ENCODE assay signal across 8 mouse cellular contexts in genomic region chr5:124439447-124440093, GRCm38 (mm10). TPM values are rescaled to one million over a fixed set of nuclear protein-coding genes. Genes with fewer than 3 reads are reported as not detected.
DNase-seq lines count a peak whose midpoint lies in the region; ATAC-seq lines count a peak whose summit lies in the region.

Kmt5a (plus strand) TSS chr5:124439930.

- peaks cover 12% of the 10 kb centered on the region for H3K4me1 ChIP-seq in hindbrain, embryonic 14.5 days (replicated peaks; ENCODE audit: control insufficient read depth, insufficient read depth, low read length)

- 1% methylated on average over 34 of the region's 34 CpGs for WGBS in hindbrain, embryonic 14.5 days

- H3K4me2 ChIP-seq in hindbrain, embryonic 14.5 days (replicated peaks): peak within 1 kb of the TSS; percentile 100

- DNase-seq in R1 (ENCODE audit: low read depth, low spot score): peak; percentile 100
- DNase-seq in cerebellum, postnatal 25 days: peak; percentile 97 to 98
- DNase-seq in frontal cortex, postnatal 25 days (ENCODE audit: low spot score in 2 of 2): peak; percentile 82 to 90
- peak; percentile 94 for DNase-seq in hindbrain, embryonic 14.5 days (ENCODE audit: low spot score)
- peak; percentile 95 to 96 for DNase-seq in layer of hippocampus, postnatal 36 days
- peak; percentile 96 for DNase-seq in lung, postnatal 36 days
- DNase-seq in retina, postnatal 1 day: peak; percentile 97
- peak; percentile 86 to 92 for DNase-seq in urinary bladder, adult 18-20 months (ENCODE audit: low spot score in 2 of 2)

- ATAC-seq in hindbrain, embryonic 14.5 days (ENCODE audit: low FRiP score): peak; percentile 98

- peak within 1 kb of the TSS; percentile 67 for H3K4me3 ChIP-seq in hindbrain, embryonic 14.5 days (replicated peaks; ENCODE audit: low read length)

- H3K9me3 ChIP-seq in hindbrain, embryonic 14.5 days (ENCODE audit: control insufficient read depth, low read length): no peaks in the 10 kb centered on the region

- peak within 1 kb of the TSS; percentile 61 for H3K9ac ChIP-seq in hindbrain, embryonic 14.5 days

- H3K36me3 ChIP-seq in hindbrain, embryonic 14.5 days (replicated peaks; ENCODE audit: control insufficient read depth, insufficient read depth): no peaks in the 10 kb centered on the region

- H3K27ac ChIP-seq in hindbrain, embryonic 14.5 days: peak within 1 kb of the TSS; percentile 60

- H3K27me3 ChIP-seq in hindbrain, embryonic 14.5 days (ENCODE audit: control insufficient read depth, insufficient read depth, low read length): no peaks in the 10 kb centered on the region

RNA-seq across cellular contexts. Expression of gene Kmt5a, which starts in this region (rescaled TPM):
- 23.1 and 23.2 TPM in 2 replicates for polyA plus RNA-seq in hindbrain, embryonic 14.5 days (2014; fragmentation: Nextera tagmentation; extraction: Ambion mirVana)
- total RNA-seq in layer of hippocampus, postnatal 36 days (2021): 10 to 100 TPM; 63.9 to 78.5 TPM

Comparison
In these comparisons a context has a peak if more than half of its experiments do, and no peak if none do; other contexts are left out.
1. Peak in every context shown above with its lines: DNase-seq, ATAC-seq, H3K4me3 ChIP-seq and H3K27ac ChIP-seq.